Mouse (Mus musculus) CD8-positive naive resting alpha-beta T cell, adult 2 months (primary cell): ENCODE results near the gene Pip4p1.

Experiments
- DNase-seq, 2 experiments: peaks; one replicate each; pipeline ENCODE4 v3.0.0; 2022; ENCODE audit warnings: low read depth in 2 of 2, low spot score in 2 of 2

Gene Pip4p1

GRCm38 (mm10) chr14:50895985-50896746 is 34.5 kb downstream of the Pip4p1 start:
- DNase-seq: no peak

GRCm38 (mm10) chr14:50895407-50895806 is 35.2 kb downstream of the Pip4p1 start:
- no peak for DNase-seq

- no peak for DNase-seq
Observed at GRCm38 (mm10) chr14:50892541-50893459, 37.9 kb downstream of the Pip4p1 start.

- no peak for DNase-seq
Observed at GRCm38 (mm10) chr14:50892091-50892490, 38.6 kb downstream of the Pip4p1 start.

- DNase-seq: no peak
Observed at GRCm38 (mm10) chr14:50891621-50892020, 39.0 kb downstream of the Pip4p1 start.

GRCm38 (mm10) chr14:50876236-50876950 is 54.3 kb downstream of the Pip4p1 start:
- DNase-seq: no peak
